Mouse (Mus musculus): ENCODE data around the gene Rimbp2. TPM values are rescaled to one million over a fixed set of nuclear protein-coding genes. Genes with fewer than 3 reads are reported as not detected.

The Rimbp2 gene
- polyA plus RNA-seq, 1 experiment from 2014 or later, result 0.67 TPM

DNA sequence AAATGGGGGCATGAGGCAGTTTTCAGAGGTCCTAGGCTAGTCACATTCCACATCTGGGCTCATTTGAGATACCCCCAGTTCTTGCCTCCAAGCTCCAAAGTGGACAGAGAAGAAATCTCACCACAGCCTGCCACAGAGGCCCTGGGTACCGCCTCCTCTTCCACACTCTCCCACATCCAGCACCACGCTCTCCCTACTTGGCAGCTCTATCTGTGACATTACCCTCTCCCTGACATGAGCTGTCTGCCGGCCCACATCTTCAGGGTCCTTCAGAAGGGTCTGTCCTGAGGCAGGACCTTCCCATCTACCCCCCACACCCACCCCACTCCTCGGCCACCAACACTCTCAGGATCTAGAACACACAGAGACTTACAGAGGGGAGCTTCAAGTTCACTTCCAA, 1.8 kb downstream of the Rimbp2 start:
- Histone ChIP-seq H3K4me3 (ENCODE audit: low read length) (no peak overlapping the region), H3K4me1 (ENCODE audit: control insufficient read depth, insufficient read depth, low read length) (peaks cover 4% of the 10 kb centered on the region; the same call in 1 of the 2 replicates), H3K4me2 (ENCODE audit: low read depth, low read length) (no peak overlapping the region), H3K9ac (ENCODE audit: low read depth, low read length) (no peak overlapping the region), H3K36me3 (ENCODE audit: control insufficient read depth, insufficient read depth, low read length) (no peaks in the 10 kb centered on the region), H3K27me3 (replicated peaks; ENCODE audit: control insufficient read depth, insufficient read depth, low read length) (peaks cover 11% of the 10 kb centered on the region; the same call in 1 of the 2 replicates), H3K27ac (ENCODE audit: low read length) (no peak overlapping the region), H3K9me3 (ENCODE audit: control insufficient read depth, low read length) (no peaks in the 10 kb centered on the region)
- ATAC-seq, result no peak
- WGBS, result 46% methylated on average over 4 of the region's 4 CpGs

- no peaks in the 10 kb centered on the region for H3K27me3 ChIP-seq (replicated peaks; ENCODE audit: control insufficient read depth, insufficient read depth, low read length)
- H3K4me3 ChIP-seq (ENCODE audit: low read length), result no peak overlapping the region
- 75% methylated on average over 5 of the region's 5 CpGs for WGBS
- no peaks in the 10 kb centered on the region for H3K4me1 ChIP-seq (ENCODE audit: control insufficient read depth, insufficient read depth, low read length)
- H3K27ac ChIP-seq (ENCODE audit: low read length), result no peak overlapping the region
- H3K36me3 ChIP-seq (ENCODE audit: control insufficient read depth, insufficient read depth, low read length), result no peaks in the 10 kb centered on the region
- ATAC-seq, result no peak
- no peaks in the 10 kb centered on the region for H3K9me3 ChIP-seq (ENCODE audit: control insufficient read depth, low read length)
- no peak overlapping the region for H3K4me2 ChIP-seq (ENCODE audit: low read depth, low read length)
- H3K9ac ChIP-seq (ENCODE audit: low read depth, low read length), result no peak overlapping the region
Measured at GRCm38 (mm10) chr5:128947093-128947492, 6.2 kb downstream of the Rimbp2 start.

GRCm38 (mm10) chr5:128940436-128940835, 12.8 kb downstream of the Rimbp2 start:
- Histone ChIP-seq H3K4me2 (ENCODE audit: low read depth, low read length) (no peak overlapping the region), H3K27me3 (replicated peaks; ENCODE audit: control insufficient read depth, insufficient read depth, low read length) (no peaks in the 10 kb centered on the region), H3K36me3 (ENCODE audit: control insufficient read depth, insufficient read depth, low read length) (no peaks in the 10 kb centered on the region), H3K4me1 (ENCODE audit: control insufficient read depth, insufficient read depth, low read length) (no peaks in the 10 kb centered on the region), H3K4me3 (ENCODE audit: low read length) (no peak overlapping the region), H3K9me3 (ENCODE audit: control insufficient read depth, low read length) (no peaks in the 10 kb centered on the region), H3K9ac (ENCODE audit: low read depth, low read length) (no peak overlapping the region), H3K27ac (ENCODE audit: low read length) (no peak overlapping the region)
- 82% methylated on average over 10 of the region's 10 CpGs for WGBS
- ATAC-seq, result no peak

- H3K9ac ChIP-seq (ENCODE audit: low read depth, low read length), result no peak overlapping the region
- H3K9me3 ChIP-seq (ENCODE audit: control insufficient read depth, low read length), result no peaks in the 10 kb centered on the region
- H3K36me3 ChIP-seq (ENCODE audit: control insufficient read depth, insufficient read depth, low read length), result no peaks in the 10 kb centered on the region
- 65% methylated on average over 6 of the region's 6 CpGs for WGBS
- H3K27ac ChIP-seq (ENCODE audit: low read length), result no peak overlapping the region
- H3K4me3 ChIP-seq (ENCODE audit: low read length), result no peak overlapping the region
- no peak for ATAC-seq
- no peaks in the 10 kb centered on the region for H3K27me3 ChIP-seq (replicated peaks; ENCODE audit: control insufficient read depth, insufficient read depth, low read length)
- no peaks in the 10 kb centered on the region for H3K4me1 ChIP-seq (ENCODE audit: control insufficient read depth, insufficient read depth, low read length)
- no peak overlapping the region for H3K4me2 ChIP-seq (ENCODE audit: low read depth, low read length)
Measured at GRCm38 (mm10) chr5:128935359-128935899, 17.9 kb downstream of the Rimbp2 start.

DNA sequence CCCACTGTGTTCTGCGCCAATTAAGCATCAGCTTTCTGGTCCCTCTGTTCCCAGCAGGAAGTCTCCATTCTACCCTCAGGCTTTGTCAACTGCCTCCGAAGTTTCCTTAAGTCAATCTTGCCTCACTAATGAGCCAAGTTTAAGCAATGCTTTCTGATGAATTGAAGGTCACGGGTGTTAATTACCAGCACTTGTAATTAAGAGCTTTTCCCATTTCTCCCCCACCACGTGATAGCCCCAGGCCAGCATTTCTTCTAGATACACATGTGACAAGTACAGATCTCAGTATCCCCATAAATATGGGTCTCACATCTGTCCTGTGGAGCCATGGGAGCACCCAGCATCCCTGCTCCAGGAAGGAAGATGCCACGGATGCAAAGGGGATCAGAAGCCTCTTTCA, 20.5 kb downstream of the Rimbp2 start:
- H3K27me3 ChIP-seq (replicated peaks; ENCODE audit: control insufficient read depth, insufficient read depth, low read length), result no peaks in the 10 kb centered on the region
- WGBS, result 59% methylated on average over 5 of the region's 5 CpGs
- no peak overlapping the region for H3K9ac ChIP-seq (ENCODE audit: low read depth, low read length)
- H3K9me3 ChIP-seq (ENCODE audit: control insufficient read depth, low read length), result no peaks in the 10 kb centered on the region
- no peak overlapping the region for H3K4me3 ChIP-seq (ENCODE audit: low read length)
- H3K4me2 ChIP-seq (ENCODE audit: low read depth, low read length), result no peak overlapping the region
- no peaks in the 10 kb centered on the region for H3K4me1 ChIP-seq (ENCODE audit: control insufficient read depth, insufficient read depth, low read length)
- H3K27ac ChIP-seq (ENCODE audit: low read length), result no peak overlapping the region
- ATAC-seq, result no peak
- no peaks in the 10 kb centered on the region for H3K36me3 ChIP-seq (ENCODE audit: control insufficient read depth, insufficient read depth, low read length)

- H3K4me1 ChIP-seq (ENCODE audit: control insufficient read depth, insufficient read depth, low read length), result no peaks in the 10 kb centered on the region
- WGBS, result 82% methylated on average over 4 of the region's 4 CpGs
- no peak overlapping the region for H3K27ac ChIP-seq (ENCODE audit: low read length)
- no peak overlapping the region for H3K9ac ChIP-seq (ENCODE audit: low read depth, low read length)
- ATAC-seq, result no peak
- no peaks in the 10 kb centered on the region for H3K27me3 ChIP-seq (replicated peaks; ENCODE audit: control insufficient read depth, insufficient read depth, low read length)
- H3K4me3 ChIP-seq (ENCODE audit: low read length), result no peak overlapping the region
- H3K4me2 ChIP-seq (ENCODE audit: low read depth, low read length), result no peak overlapping the region
- H3K9me3 ChIP-seq (ENCODE audit: control insufficient read depth, low read length), result no peaks in the 10 kb centered on the region
- no peaks in the 10 kb centered on the region for H3K36me3 ChIP-seq (ENCODE audit: control insufficient read depth, insufficient read depth, low read length)
Measured at GRCm38 (mm10) chr5:128925073-128925472, 28.2 kb downstream of the Rimbp2 start.

DNA sequence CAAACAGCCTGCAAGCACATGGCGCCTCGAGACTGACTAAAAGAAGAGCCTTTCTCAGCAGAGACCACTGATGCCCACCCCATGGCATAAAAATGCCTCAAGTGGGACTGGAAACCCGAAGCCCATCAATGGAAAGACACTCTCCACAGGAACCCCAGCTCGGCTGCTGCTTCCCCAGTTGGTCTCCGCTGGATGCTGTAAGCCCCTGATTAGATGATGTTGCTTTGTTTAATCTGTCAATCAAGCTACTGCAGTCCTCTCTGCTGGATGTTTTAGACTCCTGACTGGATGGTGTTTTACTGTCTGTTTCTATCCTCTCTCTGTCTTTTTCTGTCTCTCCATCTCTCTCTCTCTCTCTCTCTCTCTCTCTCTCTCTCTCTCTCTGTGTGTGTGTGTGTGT, 33.2 kb downstream of the Rimbp2 start:
- H3K4me3 ChIP-seq (ENCODE audit: low read length), result no peak overlapping the region
- no peak overlapping the region for H3K27ac ChIP-seq (ENCODE audit: low read length)
- H3K4me1 ChIP-seq (ENCODE audit: control insufficient read depth, insufficient read depth, low read length), result no peaks in the 10 kb centered on the region
- H3K36me3 ChIP-seq (ENCODE audit: control insufficient read depth, insufficient read depth, low read length), result no peaks in the 10 kb centered on the region
- 54% methylated on average over 5 of the region's 5 CpGs for WGBS
- H3K9me3 ChIP-seq (ENCODE audit: control insufficient read depth, low read length), result no peaks in the 10 kb centered on the region
- H3K9ac ChIP-seq (ENCODE audit: low read depth, low read length), result no peak overlapping the region
- H3K27me3 ChIP-seq (replicated peaks; ENCODE audit: control insufficient read depth, insufficient read depth, low read length), result no peaks in the 10 kb centered on the region
- ATAC-seq, result no peak
- no peak overlapping the region for H3K4me2 ChIP-seq (ENCODE audit: low read depth, low read length)

DNA sequence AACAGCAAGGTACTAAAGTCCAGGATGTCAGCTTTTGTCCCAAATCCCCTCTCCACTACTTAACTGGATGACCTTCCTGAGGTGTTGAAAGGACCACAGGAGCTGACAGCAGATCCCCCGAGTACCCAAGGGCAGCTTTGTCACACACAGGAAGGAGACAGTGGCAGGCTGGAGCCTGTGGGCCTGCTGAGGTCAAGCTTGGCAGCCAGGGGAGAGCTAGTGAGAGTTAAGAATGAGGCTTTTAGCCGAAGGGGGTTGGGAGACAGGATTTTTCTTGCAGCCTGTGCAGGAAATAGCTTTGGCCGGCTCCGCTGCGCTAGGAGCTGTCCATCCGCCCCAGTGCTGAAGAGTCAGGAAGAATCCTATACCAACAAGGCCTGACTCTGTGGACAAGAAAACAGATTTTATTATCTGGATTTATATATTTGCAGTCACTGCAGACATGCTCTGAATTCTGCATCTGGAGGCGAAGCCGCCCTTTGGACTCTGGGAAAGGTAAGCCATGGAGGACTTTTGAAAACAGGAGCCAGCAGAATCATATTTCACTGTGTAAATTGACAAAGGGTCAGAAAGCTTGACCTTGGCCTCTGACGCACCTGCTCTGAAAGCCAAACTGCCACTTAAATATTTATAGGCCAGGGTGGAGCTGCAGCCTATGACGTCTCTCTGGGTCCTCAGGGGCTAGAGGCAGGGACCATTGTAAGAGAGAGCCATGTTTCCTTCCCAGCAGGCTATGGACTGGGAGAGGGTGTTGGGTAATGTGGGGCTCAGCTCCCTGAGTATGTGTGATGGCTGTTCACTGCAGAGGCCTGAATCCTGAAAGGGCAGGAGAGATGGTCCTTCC, 35.9 kb downstream of the Rimbp2 start:
- no peaks in the 10 kb centered on the region for H3K4me1 ChIP-seq (ENCODE audit: control insufficient read depth, insufficient read depth, low read length)
- no peaks in the 10 kb centered on the region for H3K27me3 ChIP-seq (replicated peaks; ENCODE audit: control insufficient read depth, insufficient read depth, low read length)
- H3K4me2 ChIP-seq (ENCODE audit: low read depth, low read length), result no peak overlapping the region
- H3K4me3 ChIP-seq (ENCODE audit: low read length), result no peak overlapping the region
- WGBS, result 4% methylated on average over 10 of the region's 10 CpGs
- no peak overlapping the region for H3K9ac ChIP-seq (ENCODE audit: low read depth, low read length)
- no peaks in the 10 kb centered on the region for H3K9me3 ChIP-seq (ENCODE audit: control insufficient read depth, low read length)
- ATAC-seq, result peak; percentile 48
- H3K36me3 ChIP-seq (ENCODE audit: control insufficient read depth, insufficient read depth, low read length), result no peaks in the 10 kb centered on the region
- H3K27ac ChIP-seq (ENCODE audit: low read length), result no peak overlapping the region

GRCm38 (mm10) chr5:128913820-128914219, 39.5 kb downstream of the Rimbp2 start:
- Histone ChIP-seq H3K4me1 (ENCODE audit: control insufficient read depth, insufficient read depth, low read length) (no peaks in the 10 kb centered on the region), H3K27me3 (replicated peaks; ENCODE audit: control insufficient read depth, insufficient read depth, low read length) (no peaks in the 10 kb centered on the region), H3K27ac (ENCODE audit: low read length) (no peak overlapping the region), H3K36me3 (ENCODE audit: control insufficient read depth, insufficient read depth, low read length) (no peaks in the 10 kb centered on the region), H3K4me2 (ENCODE audit: low read depth, low read length) (no peak overlapping the region), H3K4me3 (ENCODE audit: low read length) (no peak overlapping the region), H3K9ac (ENCODE audit: low read depth, low read length) (no peak overlapping the region), H3K9me3 (ENCODE audit: control insufficient read depth, low read length) (no peaks in the 10 kb centered on the region)
- whole genome bisulfite sequencing, result 78% methylated on average over 3 of the region's 3 CpGs
- ATAC-seq, result no peak
